Mouse (Mus musculus) WW6 (cell line): ENCODE results near the gene Ap2b1.

Experiments
- DNase-seq: peaks from one replicate; pipeline ENCODE4 v3.0.0-alpha.2; 2013; ENCODE audit warnings: low read depth, low spot score

The Ap2b1 gene

DNA sequence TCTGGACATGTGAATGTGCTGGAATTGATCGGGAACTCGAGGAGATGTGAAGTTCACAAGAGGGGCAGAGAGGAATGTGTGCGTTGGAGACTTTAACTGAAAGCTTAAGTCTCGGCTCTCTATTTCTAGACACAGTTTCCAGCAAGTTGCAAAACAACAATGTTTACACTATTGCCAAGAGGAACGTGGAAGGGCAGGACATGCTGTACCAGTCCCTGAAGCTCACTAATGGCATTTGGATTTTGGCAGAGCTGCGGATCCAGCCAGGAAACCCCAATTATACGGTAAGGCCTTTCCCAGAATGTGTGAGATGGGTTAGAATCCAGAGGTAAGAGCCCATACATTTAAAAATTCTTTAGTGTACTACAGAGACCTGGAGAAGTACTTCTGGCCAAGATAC lies 98.8 kb downstream of the Ap2b1 start:
- DNase-seq: no peak

- no peak for DNase-seq
Measured at GRCm38 (mm10) chr11:83398724-83399123, 99.9 kb downstream of the Ap2b1 start.

DNA sequence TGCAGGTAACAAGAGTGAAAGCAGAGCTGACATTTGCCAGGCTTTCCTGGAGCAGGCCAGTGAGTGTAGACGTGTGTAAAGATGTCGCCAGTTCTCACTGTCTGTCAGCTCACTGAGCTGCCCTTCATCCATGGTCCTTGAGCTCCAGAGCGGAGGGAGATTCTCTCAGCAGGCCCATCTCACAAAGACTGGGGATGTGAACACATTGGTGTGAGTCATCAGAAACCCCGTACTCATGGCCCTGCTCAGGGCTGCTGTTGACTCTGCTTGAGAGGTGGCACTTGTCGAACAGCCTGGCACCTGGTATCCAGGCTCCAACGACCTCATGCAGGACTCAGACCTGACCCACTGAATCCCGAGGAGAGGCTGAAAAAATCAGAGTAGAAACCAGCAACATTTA lies 105.0 kb downstream of the Ap2b1 start:
- DNase-seq: no peak

GRCm38 (mm10) chr11:83406391-83406790 lies 107.6 kb downstream of the Ap2b1 start:
- no peak for DNase-seq

- DNase-seq: no peak
Measured at GRCm38 (mm10) chr11:83408242-83408641, 109.4 kb downstream of the Ap2b1 start.

DNA sequence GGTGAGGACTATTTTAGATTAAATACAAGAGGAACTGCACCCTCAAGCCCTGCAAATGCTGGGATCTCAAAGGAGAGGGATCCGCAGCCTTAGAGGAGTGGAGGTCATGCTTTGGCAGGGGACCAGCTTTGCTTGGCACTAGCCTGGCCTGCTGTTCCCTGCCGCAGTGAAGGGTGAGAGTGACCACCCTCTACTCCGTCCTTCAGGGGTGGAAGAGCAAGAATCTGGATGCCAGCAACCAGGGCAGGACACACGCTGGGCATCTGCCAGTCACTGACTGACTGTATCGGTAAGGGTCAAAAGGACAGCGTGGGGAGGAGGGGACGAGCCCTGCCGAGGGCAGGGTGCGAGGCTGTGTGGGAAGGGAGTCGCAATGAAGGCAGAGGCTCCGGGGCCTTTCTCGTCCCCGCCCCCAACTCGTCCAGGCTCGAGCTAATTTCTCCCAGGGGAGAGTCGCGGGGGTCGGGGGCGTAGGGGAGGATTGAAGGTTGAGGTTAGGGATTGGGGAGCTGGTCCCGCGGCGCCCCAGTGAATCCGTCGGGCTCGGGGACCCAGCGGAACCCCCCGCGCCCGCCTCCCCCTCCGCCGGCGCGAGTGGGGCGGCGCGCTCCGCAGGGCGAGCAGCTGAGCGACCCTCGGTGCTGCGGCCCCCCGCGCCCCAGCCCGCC lies 110.4 kb downstream of the Ap2b1 start, which contains the start of gene Rasl10b:
TSS of gene Rasl10b (plus strand) at position 51 of the 668 bp plus-strand sequence.
- no peak for DNase-seq

DNA sequence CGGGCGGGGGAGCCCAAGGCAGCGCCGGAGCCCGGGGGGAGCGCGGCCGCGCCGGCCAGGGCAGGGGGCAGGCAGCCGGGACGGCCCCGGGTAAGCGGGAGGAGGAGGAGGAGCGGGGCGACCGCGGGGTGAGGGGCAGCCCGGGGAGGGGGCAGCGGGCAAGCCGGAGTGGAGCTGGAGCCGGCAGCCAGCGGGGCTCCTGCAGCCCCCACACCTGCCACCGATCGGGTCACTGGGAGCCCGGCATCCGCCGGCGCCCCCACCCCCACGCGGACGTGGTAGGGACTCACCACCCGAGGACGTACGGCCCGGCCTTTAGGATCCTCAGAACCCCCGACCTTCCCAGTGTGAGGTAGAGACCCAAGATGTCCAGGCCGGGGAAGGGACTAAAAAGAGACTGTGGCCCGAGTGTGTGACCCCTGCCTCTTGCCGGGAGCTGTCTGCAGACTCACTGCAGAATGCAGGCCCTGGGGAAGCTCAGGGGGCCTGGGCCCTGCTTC lies 111.0 kb downstream of the Ap2b1 start:
- DNase-seq: no peak

- no peak for DNase-seq
Measured at GRCm38 (mm10) chr11:83410510-83410909, 111.7 kb downstream of the Ap2b1 start.

DNA sequence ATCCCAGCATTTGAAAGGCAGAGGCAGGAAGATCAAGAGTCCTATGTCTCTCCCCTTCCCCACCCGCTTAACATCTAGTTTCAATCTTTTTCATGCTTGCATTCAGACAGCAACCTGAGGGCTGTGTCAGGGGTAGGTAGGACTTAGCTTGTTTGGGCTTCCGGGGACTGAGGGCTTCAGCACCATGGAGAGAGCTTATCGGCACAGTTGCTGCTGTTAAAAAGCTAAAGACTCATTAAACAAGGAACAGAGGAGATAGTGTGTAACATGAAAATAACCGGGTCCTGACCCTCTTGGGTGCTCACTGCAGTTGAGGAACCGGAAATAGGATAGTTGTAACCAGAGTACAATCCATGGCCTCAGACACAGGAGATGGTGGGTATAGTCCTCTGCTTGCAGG lies 118.3 kb downstream of the Ap2b1 start:
- no peak for DNase-seq

DNA sequence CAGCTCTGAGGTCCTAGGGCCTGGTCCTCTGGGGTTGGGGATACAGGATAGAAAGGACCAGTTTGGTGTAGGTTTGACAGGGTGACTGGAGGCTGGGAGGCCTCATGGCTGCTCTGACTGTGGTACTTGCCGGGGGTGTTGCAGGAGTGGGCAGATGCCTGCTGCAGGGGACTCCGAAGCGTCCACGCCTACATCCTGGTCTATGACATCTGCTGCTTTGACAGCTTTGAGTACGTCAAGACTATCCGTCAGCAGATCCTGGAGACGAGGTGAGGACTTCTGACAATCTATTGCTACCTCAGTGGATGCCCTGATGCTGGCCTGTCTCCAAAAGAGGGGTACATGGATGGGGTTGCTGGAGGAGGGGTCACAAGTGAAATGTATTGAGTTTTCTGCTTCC lies 118.9 kb downstream of the Ap2b1 start:
- no peak for DNase-seq

DNA sequence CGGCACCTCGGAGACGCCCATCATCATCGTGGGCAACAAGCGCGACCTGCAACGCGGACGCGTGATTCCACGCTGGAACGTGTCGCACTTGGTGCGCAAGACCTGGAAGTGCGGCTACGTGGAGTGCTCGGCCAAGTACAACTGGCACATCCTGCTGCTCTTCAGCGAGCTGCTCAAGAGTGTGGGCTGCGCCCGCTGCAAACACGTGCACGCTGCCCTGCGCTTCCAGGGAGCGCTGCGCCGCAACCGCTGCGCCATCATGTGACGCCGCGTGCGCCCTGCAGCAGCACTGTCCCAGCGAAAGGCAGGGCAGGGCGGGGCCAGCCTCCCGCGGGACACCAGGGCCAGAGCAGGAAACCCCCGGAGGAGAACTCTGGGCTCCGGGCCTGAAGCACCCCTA lies 119.7 kb downstream of the Ap2b1 start:
- DNase-seq: no peak

DNA sequence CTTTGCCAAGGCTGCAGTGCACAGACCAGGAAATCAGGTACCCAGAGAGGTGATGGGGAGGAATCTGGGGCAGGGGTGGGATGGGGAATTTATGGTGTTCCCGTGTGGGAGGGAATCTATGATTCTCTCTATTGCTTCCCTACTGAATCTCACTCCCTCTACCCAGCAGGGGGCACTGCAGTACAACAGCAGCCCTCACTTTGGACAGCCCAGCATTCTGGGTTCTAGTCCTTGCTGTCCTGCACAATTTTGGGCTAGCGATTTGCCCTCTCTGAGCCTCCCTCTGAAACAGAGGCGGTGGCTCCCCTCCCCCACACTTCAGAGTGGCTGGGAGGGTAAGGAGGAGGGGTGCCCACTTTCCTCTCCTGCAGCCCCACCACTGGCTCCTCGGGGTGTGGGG lies 121.5 kb downstream of the Ap2b1 start:
- no peak for DNase-seq

DNA sequence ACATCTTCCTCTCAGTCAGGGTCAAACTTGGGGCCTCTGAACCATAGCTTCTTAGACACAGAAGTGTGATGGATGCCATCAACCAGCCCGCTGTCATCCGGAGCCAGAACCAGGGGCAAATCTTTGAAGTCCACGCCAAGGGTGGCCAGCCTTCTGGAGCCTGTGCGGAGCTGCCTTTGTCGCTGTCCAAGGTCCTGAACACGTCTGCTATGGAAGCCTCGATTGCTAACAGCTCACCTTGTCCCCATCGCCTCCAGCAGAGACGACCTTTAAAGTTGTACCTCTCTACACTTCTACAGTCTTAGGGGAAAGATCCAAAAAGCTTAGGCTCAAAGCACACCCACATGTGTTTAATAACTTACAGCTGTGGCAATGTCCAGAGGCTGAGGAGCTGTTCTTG lies 122.5 kb downstream of the Ap2b1 start:
- no peak for DNase-seq

DNA sequence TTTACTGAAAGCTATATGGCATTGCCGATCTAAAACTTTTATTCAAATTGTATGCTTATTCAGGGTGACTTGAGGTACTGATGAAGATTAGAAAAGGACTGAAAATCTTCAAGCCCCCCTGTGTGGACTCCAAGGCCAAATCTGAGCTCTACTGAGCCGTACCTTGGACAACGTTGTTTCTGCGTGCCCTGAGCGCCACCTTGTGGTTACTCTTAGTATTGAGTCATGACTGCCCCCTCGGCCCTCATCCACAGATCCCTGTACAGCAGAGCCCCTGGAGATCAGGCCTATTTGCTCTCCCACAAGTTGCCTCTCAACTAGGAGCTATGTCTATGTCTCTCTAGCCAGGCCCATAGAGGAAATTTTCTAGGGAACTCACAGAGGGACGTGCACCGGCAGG lies 125.9 kb downstream of the Ap2b1 start:
- DNase-seq: no peak

GRCm38 (mm10) chr11:83426964-83427363 lies 128.1 kb downstream of the Ap2b1 start:
- no peak for DNase-seq

- no peak for DNase-seq
Measured at GRCm38 (mm10) chr11:83429355-83429754, 130.5 kb downstream of the Ap2b1 start, which contains the start of gene Gas2l2. Gas2l2 (minus strand) TSS chr11:83429455.

DNA sequence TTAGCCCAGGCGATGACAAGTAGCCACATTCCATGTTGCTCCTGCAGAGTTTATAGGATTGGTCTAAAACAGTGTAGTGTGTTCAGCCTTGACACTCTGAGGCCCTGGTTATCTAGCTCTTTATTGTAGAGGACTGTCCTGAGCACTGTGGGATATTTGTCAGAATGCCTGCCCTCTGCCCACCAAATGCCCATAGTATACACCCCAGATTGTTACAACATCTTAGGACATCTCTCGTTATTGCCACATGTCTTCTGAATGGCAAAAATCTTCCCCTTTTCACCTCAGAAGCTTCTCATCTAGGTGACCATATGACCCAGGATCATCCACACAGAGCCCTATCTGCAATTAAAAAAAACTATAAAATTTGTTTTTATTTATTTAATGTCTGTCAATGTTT lies 133.7 kb downstream of the Ap2b1 start:
- no peak for DNase-seq

DNA sequence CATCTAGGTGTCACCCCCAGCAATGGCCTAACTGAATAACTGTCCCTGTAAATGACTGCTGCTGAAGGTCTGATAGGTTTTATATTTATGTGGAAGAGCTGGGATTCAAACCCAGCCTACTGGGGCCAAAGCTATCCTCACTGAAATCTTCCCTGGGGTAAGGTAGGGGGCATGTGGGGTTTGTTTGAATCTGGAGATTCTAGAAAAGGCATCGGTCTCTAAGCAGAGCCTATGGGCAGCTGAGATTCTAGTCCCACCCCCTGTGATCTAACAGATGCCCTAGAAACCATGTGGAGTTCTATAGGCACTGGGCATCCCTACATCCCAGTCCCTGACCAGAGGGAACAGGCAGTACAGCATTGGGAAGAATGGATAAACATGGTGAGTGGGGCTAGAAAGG lies 138.6 kb downstream of the Ap2b1 start, which contains the start of gene 1700020L24Rik:
TSS of gene 1700020L24Rik (plus strand) at position 301 of the 400 bp plus-strand sequence.
- DNase-seq: no peak

DNA sequence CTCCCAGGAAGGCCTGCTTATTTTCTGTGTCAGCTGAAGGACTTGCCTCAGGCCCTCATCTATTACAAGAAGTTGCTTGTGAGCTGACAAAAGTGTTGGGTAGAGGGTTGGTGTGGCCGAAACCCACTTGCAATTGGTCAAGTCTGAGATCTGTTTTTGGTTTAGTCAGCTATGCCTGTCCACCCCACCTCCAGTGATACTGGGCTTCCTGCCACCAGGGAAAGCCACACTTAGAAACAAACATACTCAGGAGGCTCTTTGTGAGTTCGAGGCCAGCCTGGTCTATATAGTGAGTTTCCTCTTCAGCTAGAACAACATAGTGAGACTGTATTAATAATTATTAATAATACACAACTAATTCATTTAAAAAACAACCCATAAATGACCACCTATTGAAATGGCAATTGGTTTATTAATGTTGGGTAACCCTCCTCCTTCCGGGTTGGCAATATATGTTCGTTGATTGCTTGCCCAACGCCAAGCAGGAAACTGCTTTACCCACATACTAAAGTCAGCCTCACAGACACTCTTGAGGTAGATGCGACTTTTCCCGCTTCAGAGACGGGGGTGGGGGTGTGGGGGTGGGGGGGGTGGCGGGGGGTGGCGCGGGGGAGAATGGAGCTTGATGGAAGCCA lies 140.7 kb downstream of the Ap2b1 start:
- DNase-seq: no peak

DNA sequence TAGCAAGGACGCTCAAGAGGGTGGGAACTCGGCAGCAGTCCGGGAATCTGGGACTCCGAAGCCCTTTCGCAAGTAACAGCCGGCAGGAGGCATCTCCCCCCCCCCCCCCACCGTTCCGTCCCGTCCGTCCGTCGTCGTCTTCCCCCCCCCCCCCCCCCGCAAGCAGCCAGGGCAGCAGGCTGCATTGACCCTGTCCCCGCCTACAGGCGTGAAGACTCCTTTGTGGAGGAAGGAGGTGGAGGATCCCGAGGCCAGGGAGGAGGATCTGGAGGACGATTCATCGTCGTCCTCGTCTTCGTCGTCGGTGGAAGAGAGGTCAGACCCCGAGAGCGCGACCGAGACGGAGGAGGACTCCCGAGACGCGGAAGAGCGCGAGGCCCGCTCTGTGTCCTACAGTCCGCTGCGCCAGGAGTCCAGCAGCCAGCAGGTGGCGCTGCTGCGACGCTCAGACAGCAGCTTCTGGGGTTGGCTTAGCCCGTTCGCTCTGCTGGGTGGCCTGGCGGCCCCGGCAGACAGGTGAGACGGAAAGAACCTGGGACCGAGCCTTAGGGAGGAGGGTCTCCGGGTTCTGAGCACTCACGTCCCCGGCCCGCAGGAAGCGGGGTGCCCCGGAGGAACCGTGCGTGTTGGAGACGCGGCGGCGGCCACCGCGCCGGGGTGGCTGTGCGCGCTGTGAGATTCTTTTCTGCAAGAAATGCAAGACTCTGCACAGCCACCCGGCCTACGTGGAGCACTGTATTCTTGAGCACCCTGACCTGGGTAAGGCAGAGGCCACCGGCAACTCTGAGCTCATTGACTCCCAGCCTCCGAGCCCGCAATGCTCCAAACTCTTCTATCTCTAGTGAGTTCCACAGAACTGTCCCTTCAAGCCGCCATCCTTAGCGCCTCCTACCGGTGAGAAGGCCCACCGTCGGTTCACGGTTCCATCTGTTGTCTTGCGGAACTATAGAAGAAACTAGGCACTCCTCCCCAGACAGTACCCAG lies 141.5 kb downstream of the Ap2b1 start:
- DNase-seq: peak; percentile 89

DNA sequence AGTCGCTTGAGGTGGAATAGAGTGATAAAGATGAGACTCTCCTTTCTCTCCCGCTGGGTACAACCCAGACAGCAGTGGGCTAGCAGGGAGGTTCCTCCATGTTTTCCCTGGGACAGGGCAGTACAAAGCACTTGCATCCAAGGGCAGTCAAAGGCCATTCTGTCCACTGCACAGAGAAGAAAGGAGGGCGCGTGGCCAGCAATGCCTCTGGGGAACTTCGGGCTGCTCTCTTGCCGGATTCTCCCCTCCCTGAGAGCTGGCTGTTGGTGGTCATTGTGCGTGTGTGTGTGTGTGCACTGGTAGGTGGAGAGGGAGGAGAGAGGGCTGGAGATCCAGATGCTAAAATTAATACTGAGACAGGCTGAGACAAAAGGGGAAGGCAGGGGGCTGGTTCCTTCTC lies 142.4 kb downstream of the Ap2b1 start:
- DNase-seq: no peak
